Mouse (Mus musculus) liver, postnatal 0 days (tissue): ENCODE data around the gene Col8a2. TPM values are rescaled to one million over a fixed set of nuclear protein-coding genes. Genes with fewer than 3 reads are reported as not detected.
A peak's percentile ranks its signal among the peaks of the same experiment; 100 is the strongest.

ENCODE experiments used
- ATAC-seq: fragments of 200-750 bp; cut with Nextera tagmentation; 2 replicates; pipeline ENCODE4 v1.8.0; 2017; ENCODE audit warnings: mild to moderate bottlenecking, moderate library complexity
- DNase-seq: peaks from one replicate; pipeline ENCODE4 v3.0.0-alpha.2; 2016
- H3K27ac ChIP-seq: fragments of 300-500 bp; sonication (generic); 2 replicates; pipeline ENCODE4 v1.5.1; 2014; ENCODE audit warnings: antibody characterized with exemption, moderate library complexity, mild to moderate bottlenecking, low read depth
- H3K27me3 ChIP-seq: fragments of 300-500 bp; sonication (generic); 2 replicates; pipeline ENCODE4 v1.6.1; 2014; ENCODE audit warnings: low read length, control low read depth, mixed read lengths; ENCODE audit not compliant: insufficient read depth
- H3K36me3 ChIP-seq: fragments of 300-500 bp; sonication (generic); replicated peaks from 2 replicates; pipeline ENCODE4 v1.6.1; 2014; ENCODE audit warnings: mild to moderate bottlenecking, control low read depth, low read length, moderate library complexity, mixed read lengths; ENCODE audit not compliant: insufficient read depth
- H3K4me1 ChIP-seq: fragments of 300-500 bp; sonication (generic); 2 replicates; pipeline ENCODE4 v1.6.1; 2014; ENCODE audit warnings: antibody characterized with exemption, mild to moderate bottlenecking, control low read depth; ENCODE audit not compliant: insufficient read depth
- H3K4me2 ChIP-seq: fragments of 300-500 bp; sonication (generic); 2 replicates; pipeline ENCODE4 v1.6.1; 2014; ENCODE audit warnings: low read depth, mild to moderate bottlenecking, low read length, moderate library complexity, mixed read lengths
- H3K4me3 ChIP-seq: fragments of 300-500 bp; sonication (generic); 2 replicates; pipeline ENCODE4 v1.5.1; 2014; ENCODE audit warnings: low read depth, low read length
- H3K9ac ChIP-seq: fragments of 300-500 bp; sonication (generic); replicated peaks from 2 replicates; pipeline ENCODE4 v1.6.1; 2014; ENCODE audit warnings: mild to moderate bottlenecking, moderate library complexity
- H3K9me3 ChIP-seq: fragments of 300-500 bp; sonication (generic); 2 replicates; pipeline ENCODE4 v1.6.1; 2016; ENCODE audit warnings: mild to moderate bottlenecking, control low read depth, low read length, mixed read lengths
- CTCF ChIP-seq: sonication (generic); IDR thresholded peaks from 2 replicates; pipeline ENCODE4 v1.5.1; 2016; ENCODE audit warnings: antibody characterized with exemption, low read depth
- EP300 ChIP-seq: IDR thresholded peaks from 2 replicates; pipeline ENCODE4 v1.6.1; 2016; ENCODE audit warnings: antibody characterized with exemption, low read depth, mild to moderate bottlenecking
- WGBS: fragments of 180-500 bp; shearing (Covaris S2); extraction: QIAGEN DNeasy Blood & Tissue Kit; methylation state at CpG from one replicate; pipeline ENCODE4 v1.1.7; 2014; ENCODE audit not compliant: insufficient replicate concordance; 5-methylcytosine and 5-hydroxymethylcytosine counted together
- polyA plus RNA-seq: library from polyadenylated mRNA; unstranded; fragments of >200 nt; fragmentation: Nextera tagmentation; extraction: Ambion mirVana; gene quantifications from 2 replicates; pipeline ENCODE4 v1.2.1, GENCODE M21; 2015

Col8a2 gene
- polyA plus RNA-seq, 1 experiment from 2014 or later, result 0.25 TPM

DNA sequence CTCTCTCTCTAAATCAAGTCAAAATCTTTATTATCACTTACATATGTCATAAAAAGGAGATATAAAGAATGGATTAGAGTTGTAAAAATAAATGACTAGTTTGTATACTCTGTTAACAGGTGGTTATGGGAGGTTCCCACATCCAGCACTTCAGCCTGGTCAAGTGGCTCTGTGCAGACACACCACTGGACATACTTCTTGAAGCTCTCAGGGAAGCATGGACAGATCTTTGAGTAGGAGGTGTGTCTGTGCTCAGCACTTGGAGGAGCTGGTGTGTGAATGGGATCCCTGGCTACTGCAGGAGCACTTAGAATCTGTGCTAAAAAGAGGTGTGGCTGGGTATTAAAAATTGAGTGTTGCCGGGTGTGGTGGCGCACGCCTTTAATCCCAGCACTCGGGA, 43.7 kb downstream of the Col8a2 start:
- Histone ChIP-seq H3K9me3 (no peaks in the 10 kb centered on the region), H3K36me3 (peaks cover 2% of the 10 kb centered on the region; the same call in 1 of the 2 replicates), H3K9ac (no peak overlapping the region), H3K4me2 (no peak overlapping the region), H3K27ac (no peak overlapping the region), H3K4me1 (no peaks in the 10 kb centered on the region; the same call in 1 of the 2 replicates), H3K27me3 (no peaks in the 10 kb centered on the region; the same call in 1 of the 2 replicates), H3K4me3 (no peak overlapping the region)
- DNase-seq (no peak), ATAC-seq (no peak)
- WGBS, result 87% methylated on average over 4 of the region's 4 CpGs
- TF ChIP-seq CTCF, result no peak
- TF ChIP-seq EP300, result no peak

- no peaks in the 10 kb centered on the region for H3K9me3 ChIP-seq
- 60% methylated on average over 1 of the region's 1 CpGs for WGBS
- peaks cover 2% of the 10 kb centered on the region; the same call in 1 of the 2 replicates for H3K36me3 ChIP-seq
- no peaks in the 10 kb centered on the region for H3K27me3 ChIP-seq
- no peak overlapping the region for H3K4me3 ChIP-seq
- H3K9ac ChIP-seq, result no peak overlapping the region
- no peaks in the 10 kb centered on the region; the same call in 1 of the 2 replicates for H3K4me1 ChIP-seq
- ATAC-seq (no peak), DNase-seq (no peak)
- TF ChIP-seq CTCF, result no peak
- TF ChIP-seq EP300, result no peak
- H3K4me2 ChIP-seq, result no peak overlapping the region
- no peak overlapping the region for H3K27ac ChIP-seq
Observed at GRCm38 (mm10) chr4:126331751-126332150, 45.2 kb downstream of the Col8a2 start.

DNA sequence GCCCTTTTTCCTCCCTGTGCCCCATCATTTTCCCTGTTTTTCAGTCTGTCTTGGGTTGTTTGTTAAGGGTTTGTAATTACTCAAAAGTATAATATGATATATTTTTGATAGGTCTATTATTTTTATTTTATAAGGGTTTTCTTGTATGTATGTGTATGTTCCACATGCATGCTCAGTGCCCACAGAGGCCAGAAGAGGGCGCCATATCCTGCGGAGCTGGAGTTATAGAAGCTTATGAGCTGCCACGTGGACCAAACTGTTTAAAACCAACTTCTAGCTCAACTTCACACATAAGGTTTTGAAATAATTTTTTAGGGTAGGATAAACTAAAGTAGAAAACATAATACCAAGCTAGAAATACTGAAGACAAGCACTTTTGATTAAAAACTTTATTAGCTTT, 45.8 kb downstream of the Col8a2 start:
- peaks cover 5% of the 10 kb centered on the region; the same call in 1 of the 2 replicates for H3K4me1 ChIP-seq

DNA sequence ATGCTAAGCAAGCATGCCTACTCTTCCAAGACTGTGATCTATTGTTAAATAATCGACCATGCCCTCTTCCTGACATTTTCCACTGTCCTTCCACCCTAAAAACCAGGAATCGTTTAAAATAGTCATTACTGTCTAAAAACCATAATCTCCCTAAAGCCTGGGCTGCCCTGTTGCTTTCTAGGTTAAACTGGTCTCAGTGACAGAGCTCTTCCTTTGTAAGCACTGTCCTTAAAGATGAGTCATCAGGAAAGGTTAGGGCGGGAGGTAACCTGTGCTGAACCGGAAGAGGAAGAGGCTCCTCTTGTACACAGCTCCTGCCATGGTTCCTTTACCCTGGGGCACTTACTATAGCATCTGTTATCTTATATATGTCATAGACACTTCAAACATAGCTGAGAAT, 52.9 kb downstream of the Col8a2 start:
- Histone ChIP-seq H3K27ac (no peak overlapping the region), H3K36me3 (peaks cover 1% of the 10 kb centered on the region; the same call in 1 of the 2 replicates), H3K4me2 (no peak overlapping the region), H3K9me3 (no peaks in the 10 kb centered on the region), H3K9ac (no peak overlapping the region), H3K4me3 (no peak overlapping the region), H3K27me3 (no peaks in the 10 kb centered on the region), H3K4me1 (peaks cover 9% of the 10 kb centered on the region; the same call in 1 of the 2 replicates)
- DNase-seq, result no peak
- TF ChIP-seq EP300 (no peak), CTCF (no peak)
- ATAC-seq, result no peak
- 47% methylated on average over 4 of the region's 4 CpGs for WGBS

More for the DNA sequence above, 45.8 kb downstream of the Col8a2 start:
- TF ChIP-seq CTCF (peak; percentile 62), EP300 (no peak)
- ATAC-seq (no peak), DNase-seq (peak; percentile 61)
- Histone ChIP-seq H3K4me2 (no peak overlapping the region), H3K9ac (no peak overlapping the region), H3K27me3 (no peaks in the 10 kb centered on the region), H3K27ac (no peak overlapping the region), H3K36me3 (peaks cover 2% of the 10 kb centered on the region; the same call in 1 of the 2 replicates), H3K4me3 (no peak overlapping the region), H3K9me3 (no peaks in the 10 kb centered on the region)
- 51% methylated on average over 3 of the region's 3 CpGs for WGBS

DNA sequence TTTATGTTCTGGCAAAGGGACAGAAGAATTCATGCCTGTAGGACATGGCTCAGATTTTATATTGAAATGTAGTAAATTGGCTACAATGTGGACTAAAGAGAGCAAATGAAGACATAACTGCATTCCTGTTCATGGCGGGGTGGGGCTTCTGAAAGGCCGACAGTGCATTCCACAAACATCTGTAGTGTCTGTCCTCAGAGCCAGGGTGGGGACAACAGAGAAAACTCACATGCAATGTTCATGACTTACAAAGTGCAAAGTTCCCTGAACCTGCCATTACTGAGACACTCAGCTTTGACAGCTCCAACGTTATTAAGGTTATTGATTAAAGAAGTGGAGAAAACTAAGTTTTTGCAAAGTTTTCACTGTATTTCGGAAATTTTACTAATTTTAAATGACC, 56.9 kb downstream of the Col8a2 start:
- WGBS, result 64% methylated on average over 4 of the region's 4 CpGs
- no peak for ATAC-seq
- H3K4me3 ChIP-seq, result no peak overlapping the region
- H3K27me3 ChIP-seq, result no peaks in the 10 kb centered on the region
- TF ChIP-seq EP300 (no peak), CTCF (no peak)
- no peak overlapping the region for H3K9ac ChIP-seq
- DNase-seq, result no peak
- H3K4me1 ChIP-seq, result peaks cover 2% of the 10 kb centered on the region; the same call in 1 of the 2 replicates
- peaks cover 15% of the 10 kb centered on the region for H3K36me3 ChIP-seq
- H3K4me2 ChIP-seq, result no peak overlapping the region
- no peaks in the 10 kb centered on the region for H3K9me3 ChIP-seq
- H3K27ac ChIP-seq, result peak overlapping the region; percentile 51; the same call in 1 of the 2 replicates

GRCm38 (mm10) chr4:126360069-126360468, 73.5 kb downstream of the Col8a2 start:
- 84% methylated on average over 1 of the region's 1 CpGs for WGBS
- no peak overlapping the region for H3K4me3 ChIP-seq

More at GRCm38 (mm10) chr4:126360069-126360468, 73.5 kb downstream of the Col8a2 start:
- H3K36me3 ChIP-seq, result peaks cover 13% of the 10 kb centered on the region; the same call in 1 of the 2 replicates
- no peak overlapping the region for H3K4me2 ChIP-seq
- H3K27me3 ChIP-seq, result no peaks in the 10 kb centered on the region
- TF ChIP-seq CTCF (no peak), EP300 (no peak)
- H3K4me1 ChIP-seq, result no peaks in the 10 kb centered on the region
- ATAC-seq (peak; percentile 74), DNase-seq (no peak)
- no peaks in the 10 kb centered on the region for H3K9me3 ChIP-seq
- H3K27ac ChIP-seq, result no peak overlapping the region
- no peak overlapping the region for H3K9ac ChIP-seq

Other genes starting within 250 kb of the Col8a2 start
- 57.2 and 58.1 TPM in 2 replicates for gene Mrps15, start 239.9 kb upstream of the Col8a2 start, polyA plus RNA-seq
- 0.90 and 1.5 TPM in 2 replicates for gene Oscp1, start 228.2 kb upstream of the Col8a2 start, polyA plus RNA-seq
- 24.7 and 27.7 TPM in 2 replicates for gene Lsm10, start 190.2 kb upstream of the Col8a2 start, polyA plus RNA-seq
- 11.3 and 12.1 TPM in 2 replicates for gene Stk40, start 182.8 kb upstream of the Col8a2 start, polyA plus RNA-seq
- gene Eva1b, start 139.0 kb upstream of the Col8a2 start, polyA plus RNA-seq, result 17.1 and 17.7 TPM in 2 replicates
- 2.4 and 2.7 TPM in 2 replicates for gene Sh3d21, start 123.3 kb upstream of the Col8a2 start, polyA plus RNA-seq
- gene Thrap3, start 84.0 kb upstream of the Col8a2 start, polyA plus RNA-seq, result 47.8 and 62.4 TPM in 2 replicates
- gene Map7d1, start 30.4 kb upstream of the Col8a2 start, polyA plus RNA-seq, result 7.2 and 10.0 TPM in 2 replicates
- 39.0 and 39.2 TPM in 2 replicates for gene Trappc3, start 24.5 kb upstream of the Col8a2 start, polyA plus RNA-seq
- gene Adprhl2, start 34.9 kb downstream of the Col8a2 start, polyA plus RNA-seq, result 31.9 and 34.3 TPM in 2 replicates
- gene Tekt2, start 38.9 kb downstream of the Col8a2 start, polyA plus RNA-seq, result 0.17 and 0.26 TPM in 2 replicates
- gene Ago3, start 142.8 kb downstream of the Col8a2 start, polyA plus RNA-seq, result 3.8 and 5.2 TPM in 2 replicates
- 0.94 and 0.97 TPM in 2 replicates for gene Ago1, start 181.8 kb downstream of the Col8a2 start, polyA plus RNA-seq
- gene Ago4, start 246.7 kb downstream of the Col8a2 start, polyA plus RNA-seq, result 0.38 and 0.63 TPM in 2 replicates